Mouse (Mus musculus) left cerebral cortex, postnatal 10 days (tissue): ENCODE results near the gene Limch1. TPM values are rescaled to one million over a fixed set of nuclear protein-coding genes. Genes with fewer than 3 reads are reported as not detected.

Experiments
- DNase-seq, 2 experiments: peaks; one replicate each; pipeline ENCODE4 v3.0.0; 2021 to 2022; ENCODE audit warnings: low spot score in 2 of 2, mixed read lengths in 1 of 2; ENCODE audit errors: extremely low spot score in 1 of 2
- intact Hi-C: fragments of 180-260 bp; cut with DNase I; formaldehyde crosslinking; loops from one replicate; pipeline ENCODE4 v1.15.1; 2025
- total RNA-seq, 2 experiments: library from RNA; stranded (reverse); gene quantifications; 2 replicates each; pipeline ENCODE4 v1.2.3; 2021

Gene Limch1
- total RNA-seq, 2 experiments from 2014 or later: 114 TPM

- DNase-seq: no peak
- intact Hi-C loops: no loop called here
These were observed 196.3 kb downstream of the Limch1 start for GRCm38 (mm10) chr5:66941710-66942450.

- no peak for DNase-seq
- intact Hi-C loops: no loop called here
These were observed 197.3 kb downstream of the Limch1 start for GRCm38 (mm10) chr5:66942922-66943321.

- intact Hi-C loops: no loop called here
- peak in 1 of 2 experiments; percentile 58 for DNase-seq
These were observed 197.9 kb downstream of the Limch1 start for GRCm38 (mm10) chr5:66943521-66943920.

- intact Hi-C loops: no loop called here
These were observed 202.3 kb downstream of the Limch1 start for GRCm38 (mm10) chr5:66947958-66948357.

GRCm38 (mm10) chr5:66949098-66949692 lies 203.6 kb downstream of the Limch1 start:
- DNase-seq: no peak
- intact Hi-C loops: no loop called here

More at GRCm38 (mm10) chr5:66947958-66948357, 202.3 kb downstream of the Limch1 start:
- DNase-seq: peak; percentile 45 to 50

- no peak for DNase-seq
- intact Hi-C loops: no loop called here
These were observed 207.7 kb downstream of the Limch1 start for GRCm38 (mm10) chr5:66953375-66953774.

GRCm38 (mm10) chr5:66953971-66954644 lies 208.5 kb downstream of the Limch1 start:
- intact Hi-C loops: no loop called here
- DNase-seq: peak in 1 of 2 experiments; percentile 36

GRCm38 (mm10) chr5:66955245-66955644 lies 209.6 kb downstream of the Limch1 start:
- no peak for DNase-seq
- intact Hi-C loops: no loop called here

- DNase-seq: no peak
- intact Hi-C loops: no loop called here
These were observed 212.0 kb downstream of the Limch1 start for GRCm38 (mm10) chr5:66957656-66958055.

GRCm38 (mm10) chr5:66958118-66958517 lies 212.5 kb downstream of the Limch1 start:
- intact Hi-C loops: no loop called here

GRCm38 (mm10) chr5:66959968-66960367 lies 214.3 kb downstream of the Limch1 start:
- DNase-seq: no peak
- intact Hi-C loops: no loop called here

More at GRCm38 (mm10) chr5:66958118-66958517, 212.5 kb downstream of the Limch1 start:
- DNase-seq: no peak

- no peak for DNase-seq
- intact Hi-C loops: no loop called here
These were observed 219.8 kb downstream of the Limch1 start for GRCm38 (mm10) chr5:66965442-66965841.

GRCm38 (mm10) chr5:66967147-66967546 lies 221.5 kb downstream of the Limch1 start:
- intact Hi-C loops: no loop called here
- no peak for DNase-seq

GRCm38 (mm10) chr5:66967646-66968045 lies 222.0 kb downstream of the Limch1 start:
- DNase-seq: no peak
- intact Hi-C loops: no loop called here

GRCm38 (mm10) chr5:66968059-66968833 lies 222.6 kb downstream of the Limch1 start:
- intact Hi-C loops: no loop called here
- peak; percentile 17 to 49 for DNase-seq

- intact Hi-C loops: no loop called here
- DNase-seq: no peak
These were observed 223.5 kb downstream of the Limch1 start for GRCm38 (mm10) chr5:66968925-66969711.

GRCm38 (mm10) chr5:66975621-66976020 lies 230.0 kb downstream of the Limch1 start:
- no peak for DNase-seq
- intact Hi-C loops: no loop called here
